Mouse (Mus musculus) right cerebral cortex, postnatal 4 days (tissue): ENCODE results near the gene Mks1.

Experiments
- DNase-seq: peaks from one replicate; pipeline ENCODE4 v3.0.0-alpha.2; 2022

Mks1 gene

GRCm38 (mm10) chr11:87879826-87880225 lies 26.8 kb downstream of the Mks1 start:
- DNase-seq, result no peak

- no peak for DNase-seq
These were observed 28.7 kb downstream of the Mks1 start for GRCm38 (mm10) chr11:87881714-87882113.

- DNase-seq, result no peak
These were observed 30.5 kb downstream of the Mks1 start for GRCm38 (mm10) chr11:87883493-87883892.

GRCm38 (mm10) chr11:87884856-87885255 lies 31.8 kb downstream of the Mks1 start:
- no peak for DNase-seq

GRCm38 (mm10) chr11:87892168-87892567 lies 39.2 kb downstream of the Mks1 start, which contains the start of gene Olfr462:
Gene Olfr462, minus strand, starts transcription at chr11:87892268.
- DNase-seq, result no peak

GRCm38 (mm10) chr11:87897287-87897686 lies 44.3 kb downstream of the Mks1 start, which contains the start of gene Olfr463:
Gene Olfr463, minus strand, starts transcription at chr11:87897387.
- DNase-seq, result no peak

GRCm38 (mm10) chr11:87904331-87904730 lies 51.3 kb downstream of the Mks1 start:
- DNase-seq, result no peak
